Mouse (Mus musculus) CH12F3 (cell line): Measurements from ENCODE around the gene Dcst1.

Source experiments
- in situ Hi-C: fragments of 300-500 bp; cut with MboI; formaldehyde crosslinking; loops from 2 replicates; pipeline ENCODE4 v1.14.3; 2020; ENCODE audit warnings: low sequenced_read_pairs

Gene Dcst1

GRCm38 (mm10) chr3:89315930-89316831, 48.9 kb downstream of the Dcst1 start:
- in situ Hi-C loops: no loop called here

DNA sequence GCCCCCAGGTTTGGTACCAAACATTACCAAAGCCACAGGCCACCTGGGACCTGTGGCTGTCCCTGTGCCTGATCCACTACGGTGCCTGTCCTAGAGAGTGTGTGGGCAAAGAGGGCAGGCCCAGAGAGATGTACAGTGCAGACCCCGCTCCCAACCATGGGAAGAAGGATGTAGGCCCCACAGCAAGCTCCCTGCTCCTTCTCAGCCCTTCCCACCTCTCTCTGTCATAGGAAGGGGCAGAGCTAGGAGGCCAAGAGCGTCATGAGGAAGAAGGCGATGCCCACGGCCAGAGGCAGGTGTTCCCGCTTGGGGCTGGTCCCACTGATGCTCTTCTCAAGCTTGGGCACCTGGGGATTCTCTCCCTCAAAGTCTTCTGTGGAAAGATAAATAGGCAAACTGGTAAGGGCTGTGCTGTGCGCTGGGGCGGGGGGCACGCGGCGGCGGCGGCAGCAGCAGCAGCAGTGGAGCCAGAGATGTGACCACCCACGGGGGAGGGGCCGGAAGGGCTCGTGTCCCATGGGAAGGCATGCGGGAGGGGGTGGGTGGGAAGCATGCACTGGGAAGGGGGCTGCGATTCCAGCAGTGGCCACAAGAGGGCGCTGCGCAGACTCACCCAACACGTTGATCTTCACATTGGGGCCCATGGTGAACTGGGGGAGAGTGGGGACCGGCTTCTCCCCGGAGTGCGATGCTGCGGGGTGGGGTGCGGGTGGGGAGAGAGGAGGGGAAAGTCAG, 49.7 kb downstream of the Dcst1 start:
- in situ Hi-C loops: no loop called here

DNA sequence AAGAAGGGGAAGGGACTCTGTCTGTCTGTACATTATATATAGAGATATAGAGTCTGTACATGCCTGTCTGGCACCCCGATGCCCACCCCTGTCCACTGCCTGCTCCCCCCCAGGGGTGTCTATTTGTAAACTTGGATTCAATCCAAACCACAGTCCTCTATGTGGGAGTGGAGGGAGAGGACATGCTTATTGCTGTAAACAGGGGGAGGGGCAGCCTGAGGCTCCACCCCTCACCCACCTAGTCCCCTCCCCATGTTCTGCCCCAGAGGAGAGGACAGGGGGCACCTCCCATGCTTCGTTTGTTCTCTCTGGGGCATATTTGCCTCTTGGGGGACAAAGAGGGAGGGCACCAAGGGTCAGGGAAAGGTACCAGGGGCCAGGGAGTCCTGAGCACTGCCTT, 50.3 kb downstream of the Dcst1 start:
- in situ Hi-C loops: no loop called here

DNA sequence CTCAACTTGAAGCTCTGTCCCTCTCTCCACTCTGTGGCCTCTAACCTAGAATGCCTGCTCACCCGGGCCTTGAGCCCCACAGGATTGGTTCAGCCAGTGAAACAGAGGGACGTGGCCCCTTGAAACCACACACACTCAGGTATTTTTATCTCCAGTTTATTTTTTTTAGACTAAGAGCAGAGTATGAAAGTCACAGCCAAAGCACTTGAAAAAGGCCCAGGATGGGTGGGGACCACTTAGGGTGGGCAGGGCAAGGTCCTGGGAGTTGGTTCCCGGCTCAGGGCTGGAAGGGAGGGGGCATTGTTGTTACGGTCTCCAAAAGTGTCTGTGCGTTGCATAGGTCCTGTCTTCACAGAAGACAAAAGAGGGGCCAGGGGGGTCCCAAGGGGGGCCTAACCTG, 50.7 kb downstream of the Dcst1 start:
- in situ Hi-C loops: no loop called here

GRCm38 (mm10) chr3:89308089-89308488, 57.0 kb downstream of the Dcst1 start:
- in situ Hi-C loops: no loop called here

DNA sequence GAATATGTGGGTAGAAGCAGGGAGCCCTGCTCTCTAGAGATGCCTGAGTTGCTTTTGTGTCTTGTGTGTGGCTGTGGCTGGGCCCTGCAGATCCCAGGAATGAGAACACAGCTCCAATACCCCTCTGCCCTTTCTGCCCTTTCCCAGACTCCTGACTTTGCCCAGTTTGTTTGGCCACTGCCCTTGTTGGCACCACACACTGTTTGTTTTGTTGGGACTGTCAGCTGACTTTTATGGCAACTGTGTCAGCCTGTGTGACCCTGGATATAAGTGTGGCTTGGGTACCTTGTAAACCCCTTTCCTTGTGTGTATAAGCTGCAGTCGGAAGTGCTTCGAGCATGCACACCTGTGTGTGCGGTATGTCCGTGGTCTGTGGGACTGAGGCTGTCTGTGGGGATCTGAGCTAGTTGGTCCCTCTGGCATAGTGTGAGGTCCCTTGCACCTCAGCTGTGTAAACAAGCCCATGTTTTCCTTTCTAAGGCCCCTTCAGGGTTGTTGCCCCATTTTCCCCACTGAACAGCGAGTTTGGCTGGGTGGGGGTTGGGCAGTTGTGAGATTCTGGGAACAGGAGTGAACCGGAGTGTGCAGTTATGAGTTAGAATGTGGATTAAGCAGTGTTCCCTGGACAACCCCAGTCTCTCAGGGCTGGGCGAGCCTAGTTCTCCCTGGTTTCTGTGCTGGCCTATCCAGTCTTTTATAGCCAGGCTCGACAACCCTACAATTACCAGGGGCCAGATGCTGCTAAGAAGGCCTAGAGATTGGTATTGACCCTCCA, 59.3 kb downstream of the Dcst1 start:
- in situ Hi-C loops: no loop called here

DNA sequence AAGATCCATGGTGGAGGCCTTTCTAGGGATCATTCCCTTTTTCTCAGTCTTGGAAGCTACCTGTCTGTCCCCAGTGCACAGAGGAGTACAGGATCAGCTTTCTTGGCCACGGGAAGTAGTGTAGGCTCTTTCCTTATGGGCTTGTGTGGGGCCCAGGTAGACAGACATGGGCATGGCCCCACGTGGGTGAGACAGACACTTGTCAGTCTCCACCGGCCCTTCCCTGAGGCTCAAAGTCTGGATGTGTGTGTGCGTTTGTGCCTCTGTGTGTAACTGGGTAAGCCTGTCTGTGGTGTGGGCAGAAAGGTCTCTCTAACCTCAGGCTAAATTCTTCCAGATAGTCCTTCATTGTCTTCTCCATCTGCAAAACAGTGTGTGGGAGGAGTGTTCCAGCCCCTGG, 59.9 kb downstream of the Dcst1 start:
- in situ Hi-C loops: no loop called here

- in situ Hi-C loops: no loop called here
Measured at GRCm38 (mm10) chr3:89304440-89304839, 60.6 kb downstream of the Dcst1 start.

GRCm38 (mm10) chr3:89300514-89300913, 64.5 kb downstream of the Dcst1 start:
- in situ Hi-C loops: no loop called here
